Mouse (Mus musculus) gastrocnemius, postnatal 25 days (tissue): ENCODE measurements around the gene Ptch1. TPM values are rescaled to one million over a fixed set of nuclear protein-coding genes. Genes with fewer than 3 reads are reported as not detected.
A peak's percentile ranks its signal among the peaks of the same experiment; 100 is the strongest.

Source experiments
- DNase-seq: peaks from one replicate; pipeline ENCODE4 v3.0.0; 2022
- long read RNA-seq, 2 experiments: library from polyadenylated mRNA; stranded (forward); transcript quantifications; one replicate each; pipeline ENCODE4 v2.0.0; 2021
- total RNA-seq, 2 experiments: library from RNA; stranded (reverse); gene quantifications; 1 replicate in 1 of 2; 2 replicates in 1 of 2; pipeline ENCODE4 v1.2.3; 2021

Ptch1 gene
- 10 to 100 TPM in 1 of 2 experiments, 1 to 10 TPM in 1; 9.9 to 11.2 TPM for total RNA-seq
- long read RNA-seq, experiment 1, partial matches to known transcripts: 0 of 13 reads
- long read RNA-seq, experiment 1, other reads (novel, unspliced or antisense): 13 of 13 reads
- long read RNA-seq, experiment 2, partial matches to known transcripts: 0 of 13 reads
- long read RNA-seq, experiment 2, other reads (novel, unspliced or antisense): 13 of 13 reads

GRCm38 (mm10) chr13:63573256-63573835 is at the start of gene Ptch1:
TSS of gene Ptch1 (minus strand) at chr13:63573598.
- DNase-seq: peak; percentile 23

GRCm38 (mm10) chr13:63621301-63621700 is 47.9 kb upstream of the Ptch1 start:
- no peak for DNase-seq

GRCm38 (mm10) chr13:63613201-63613600 is 39.8 kb upstream of the Ptch1 start:
- DNase-seq: no peak

- DNase-seq: no peak
Observed at GRCm38 (mm10) chr13:63609734-63610133, 36.3 kb upstream of the Ptch1 start.

- DNase-seq: no peak
Observed at GRCm38 (mm10) chr13:63597593-63597992, 24.2 kb upstream of the Ptch1 start.

- DNase-seq: no peak
Observed at GRCm38 (mm10) chr13:63595869-63596268, 22.5 kb upstream of the Ptch1 start.

- no peak for DNase-seq
Observed at GRCm38 (mm10) chr13:63593469-63594050, 20.2 kb upstream of the Ptch1 start.

GRCm38 (mm10) chr13:63592755-63593154 is 19.4 kb upstream of the Ptch1 start:
- DNase-seq: no peak

GRCm38 (mm10) chr13:63574601-63575000 is 1.2 kb upstream of the Ptch1 start:
- DNase-seq: no peak

GRCm38 (mm10) chr13:63572453-63573255 is 744 bp downstream of the Ptch1 start:
- no peak for DNase-seq

- no peak for DNase-seq
Observed at GRCm38 (mm10) chr13:63572111-63572452, 1.3 kb downstream of the Ptch1 start.

- DNase-seq: no peak
Observed at GRCm38 (mm10) chr13:63570456-63570855, 2.9 kb downstream of the Ptch1 start.

GRCm38 (mm10) chr13:63569396-63569756 is 4.0 kb downstream of the Ptch1 start:
- DNase-seq: no peak

- no peak for DNase-seq
Observed at GRCm38 (mm10) chr13:63568741-63569395, 4.5 kb downstream of the Ptch1 start.

GRCm38 (mm10) chr13:63568306-63568705 is 5.1 kb downstream of the Ptch1 start:
- no peak for DNase-seq

GRCm38 (mm10) chr13:63567677-63568293 is 5.6 kb downstream of the Ptch1 start:
- DNase-seq: peak; percentile 94

GRCm38 (mm10) chr13:63566018-63567015 is 7.1 kb downstream of the Ptch1 start:
- peak; percentile 81 for DNase-seq

- no peak for DNase-seq
Observed at GRCm38 (mm10) chr13:63565320-63566017, 7.9 kb downstream of the Ptch1 start.

- DNase-seq: peak; percentile 64
Observed at GRCm38 (mm10) chr13:63564626-63565319, 8.6 kb downstream of the Ptch1 start.
